Mouse (Mus musculus) megakaryocyte, adult 5-6 weeks (primary cell): Measurements from ENCODE around the gene Dnmbp. TPM values are rescaled to one million over a fixed set of nuclear protein-coding genes. Genes with fewer than 3 reads are reported as not detected.

ENCODE experiments used
- ATAC-seq: 2 replicates; pipeline ENCODE4 v1.8.0; 2016; ENCODE audit warnings: mild to moderate bottlenecking, inconsistent platforms; ENCODE audit not compliant: poor library complexity, severe bottlenecking
- total RNA-seq, 2 experiments: library from RNA; stranded (forward) in 1 of 2; stranded (reverse) in 1 of 2; fragments of 153-499, 151-499 nt in 1 of 2; fragments of 221-1000, 200-1000 nt in 1 of 2; gene quantifications; 2 replicates each; pipeline versions ENCODE4 v1.2.3 to v1.2.4; 2015 to 2017

Dnmbp gene
- total RNA-seq, 2 experiments from 2014 or later, result 5.4 to 9.7 TPM

DNA sequence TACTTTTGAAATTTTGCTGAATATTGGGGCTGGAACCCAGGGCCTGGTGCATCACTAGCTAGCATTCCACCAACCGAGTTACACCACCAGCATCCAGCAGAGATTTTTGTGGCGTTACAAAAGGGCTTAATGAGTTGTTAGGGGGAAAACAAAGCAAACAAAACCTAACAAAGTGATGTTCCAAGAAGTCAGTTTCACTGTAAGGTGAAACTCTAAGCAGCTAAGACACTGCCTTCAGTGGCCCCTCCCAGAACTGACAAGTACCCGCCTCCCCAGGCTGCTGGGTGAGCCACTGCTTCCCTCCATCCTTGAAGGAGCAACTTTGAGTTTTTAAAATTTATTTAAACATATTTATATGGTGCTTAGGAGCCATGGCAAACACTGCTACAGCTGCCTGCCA is 59.6 kb downstream of the Dnmbp start:
- peak; percentile 25; the same call in 1 of the 2 replicates for ATAC-seq

DNA sequence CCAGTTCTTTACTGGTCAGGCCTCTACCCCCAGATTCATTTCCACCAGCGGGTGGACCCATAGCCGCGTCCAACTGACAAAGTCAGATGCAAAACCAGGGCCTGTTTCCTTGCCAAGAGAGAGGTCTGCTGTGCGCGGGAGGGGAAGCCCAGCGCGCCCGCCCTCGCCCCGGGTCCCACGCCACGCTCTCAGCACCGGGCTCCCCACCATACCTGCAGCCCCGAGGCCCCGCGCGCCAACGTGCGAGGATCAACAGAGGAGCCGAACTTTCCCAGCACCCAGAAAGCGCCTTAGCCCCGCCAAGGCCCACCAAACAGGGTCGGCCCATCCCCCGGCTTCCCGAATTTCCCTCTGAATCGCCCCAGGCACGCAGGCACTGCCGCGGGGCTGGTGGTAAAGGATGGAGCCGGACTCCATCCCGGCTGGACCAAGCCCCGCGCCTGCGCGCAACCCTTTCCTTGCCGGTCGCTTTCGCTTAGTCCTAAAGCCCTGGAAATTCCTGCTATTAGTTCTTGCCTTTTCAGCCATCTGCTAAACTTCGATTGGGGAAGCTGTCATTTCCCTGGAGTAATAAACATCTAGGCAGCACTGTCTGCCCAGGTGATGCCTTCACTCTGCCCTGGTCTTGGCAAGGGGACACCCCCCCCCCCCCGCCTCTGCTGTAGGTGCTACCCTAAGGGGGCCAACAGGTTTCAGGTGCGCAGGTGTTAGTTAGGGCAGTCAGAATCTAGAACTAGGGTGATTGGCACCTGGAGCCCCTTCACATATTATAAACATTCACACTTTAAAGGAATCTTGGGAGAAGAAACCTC is 60.4 kb downstream of the Dnmbp start:
- peak; percentile 50 for ATAC-seq

DNA sequence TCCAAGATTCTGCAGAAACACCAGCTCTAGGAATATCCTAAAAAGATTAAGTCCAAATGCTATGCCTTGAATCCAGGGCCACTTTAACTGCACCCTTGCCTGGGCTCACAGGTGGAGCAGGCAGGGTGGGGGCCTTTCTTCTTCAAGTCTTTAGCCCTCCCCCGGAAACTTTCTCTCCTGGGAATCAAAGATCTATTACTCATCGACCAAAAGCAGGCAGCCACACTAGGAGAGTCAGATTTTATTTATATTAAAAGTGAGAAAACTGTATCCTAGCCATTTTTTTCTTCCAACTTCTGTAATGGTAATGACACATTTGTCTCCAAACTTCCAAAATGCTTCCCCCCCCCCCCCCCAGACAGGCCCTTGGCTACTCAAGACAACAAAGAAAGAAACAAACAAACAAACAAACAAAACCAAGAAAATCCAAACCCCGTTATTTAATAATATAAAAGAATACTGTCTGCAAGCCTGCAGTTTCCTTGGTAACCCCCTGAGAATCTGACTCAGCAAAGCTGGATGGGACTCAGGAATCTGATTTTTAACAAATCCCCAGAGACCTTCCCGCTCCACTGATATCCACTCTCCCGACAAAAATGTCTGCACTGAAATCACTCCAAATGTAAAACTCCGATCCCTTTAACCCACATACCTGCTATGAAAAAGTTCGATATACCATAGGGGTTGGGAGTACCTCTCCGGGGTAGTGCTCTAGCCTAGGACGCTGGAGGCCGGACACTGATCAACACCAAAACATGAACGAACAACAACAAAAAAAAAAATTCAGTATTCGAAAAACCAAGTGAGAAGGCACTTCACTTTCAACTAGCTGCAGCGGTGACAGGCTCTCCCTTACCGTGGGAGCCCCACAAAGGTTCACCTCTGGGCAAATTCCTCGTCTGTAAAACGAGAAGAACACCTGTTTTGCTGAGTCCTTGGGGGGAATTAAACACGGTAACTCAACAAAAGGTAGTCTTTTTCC is 61.6 kb downstream of the Dnmbp start:
- no peak for ATAC-seq

DNA sequence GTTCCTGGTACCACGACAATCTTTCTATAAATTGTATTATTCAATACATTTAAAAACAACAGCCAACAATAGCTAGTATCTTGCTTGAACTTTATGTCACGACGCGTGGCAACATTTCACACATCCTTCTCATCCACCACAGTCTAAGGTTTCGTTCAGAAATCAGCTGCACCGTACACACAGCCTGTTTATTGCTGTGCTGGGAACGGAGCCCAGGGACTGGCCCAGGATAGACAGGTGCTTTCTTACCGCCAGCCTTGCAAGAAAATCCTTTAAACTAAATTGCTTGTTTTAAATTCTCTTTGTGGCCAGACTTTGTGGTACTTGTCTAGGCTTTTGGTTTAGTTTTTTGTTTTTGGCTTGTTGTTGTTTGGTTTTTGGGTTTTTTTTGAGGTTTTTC is 62.6 kb downstream of the Dnmbp start:
- ATAC-seq, result no peak

- ATAC-seq, result no peak
Measured at GRCm38 (mm10) chr19:43875996-43876395, 64.0 kb downstream of the Dnmbp start.

DNA sequence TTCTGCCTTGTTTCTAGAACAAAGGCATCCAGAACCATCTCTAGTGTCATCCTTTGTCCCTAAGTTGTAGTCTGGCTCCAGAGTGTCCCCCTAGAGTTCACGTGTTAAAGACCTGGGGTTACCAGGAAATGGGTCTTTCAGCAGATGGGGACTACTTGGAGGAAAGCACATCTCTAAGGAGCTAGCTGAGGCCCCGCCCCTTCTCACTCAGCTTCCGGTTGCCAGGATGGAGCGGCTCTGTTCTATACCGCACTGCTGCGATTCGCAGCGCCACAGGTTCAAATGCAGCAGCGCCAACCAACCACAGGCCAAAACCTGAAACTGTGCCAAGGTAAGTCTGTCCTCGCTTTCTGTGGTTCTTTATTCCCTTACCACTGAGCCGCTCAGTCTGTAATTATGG is 65.6 kb downstream of the Dnmbp start:
- ATAC-seq, result no peak

GRCm38 (mm10) chr19:43870418-43870817 is 69.6 kb downstream of the Dnmbp start:
- no peak for ATAC-seq

DNA sequence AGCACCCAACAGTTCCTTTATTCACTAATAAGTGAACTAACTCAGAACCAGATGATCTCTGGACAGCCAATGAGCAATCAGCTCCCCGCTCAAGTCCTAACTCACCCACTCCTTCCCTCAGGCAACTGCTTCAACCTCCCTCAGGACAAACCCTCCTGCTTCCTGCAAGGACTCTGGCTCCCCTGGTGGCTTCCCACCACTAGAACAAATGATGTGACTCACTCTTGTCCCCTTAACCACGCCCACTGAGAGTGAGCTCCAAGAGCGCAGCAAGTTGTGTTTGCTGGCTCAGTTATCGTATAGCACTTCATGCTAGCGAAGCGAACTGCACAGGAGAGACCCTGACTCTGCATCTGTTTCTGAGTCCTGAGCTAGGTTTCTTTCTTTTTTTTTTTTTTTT is 82.6 kb downstream of the Dnmbp start:
- ATAC-seq, result no peak

DNA sequence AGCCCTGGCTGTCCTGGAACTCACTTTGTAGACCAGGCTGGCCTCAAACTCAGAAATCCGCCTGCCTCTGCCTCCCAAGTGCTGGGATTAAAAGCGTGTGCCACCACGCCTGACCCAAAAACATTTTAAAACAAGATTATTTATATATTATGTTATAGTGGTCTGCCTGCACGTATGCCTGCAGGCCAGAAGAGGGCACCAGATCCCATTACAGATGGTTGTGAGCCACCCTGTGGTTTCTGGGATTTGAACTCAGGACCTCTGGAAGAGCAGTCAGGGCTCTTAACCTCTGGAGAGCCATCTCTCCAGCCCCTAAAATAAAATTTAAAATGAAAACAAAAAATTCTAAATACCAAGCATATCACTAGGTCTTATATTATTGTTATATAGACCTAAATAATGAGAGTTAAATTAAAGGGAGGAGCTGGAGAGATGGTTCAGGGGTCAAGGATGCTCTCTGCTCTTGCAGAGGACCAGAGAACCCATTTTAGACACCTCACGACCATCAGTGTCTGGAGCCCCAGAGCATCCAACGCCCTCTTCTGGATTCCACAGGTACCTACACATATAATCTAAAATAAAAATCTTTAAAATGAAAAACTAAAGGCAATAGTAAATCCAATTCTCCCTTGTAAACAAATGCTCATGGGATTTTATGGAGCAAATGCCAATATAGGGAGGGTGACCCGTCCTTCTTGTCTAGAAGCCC is 87.0 kb downstream of the Dnmbp start:
- ATAC-seq, result no peak

- ATAC-seq, result peak; percentile 84
Measured at GRCm38 (mm10) chr19:43851996-43852630, 87.9 kb downstream of the Dnmbp start.

- ATAC-seq, result no peak
Measured at GRCm38 (mm10) chr19:43850026-43850425, 90.0 kb downstream of the Dnmbp start.

DNA sequence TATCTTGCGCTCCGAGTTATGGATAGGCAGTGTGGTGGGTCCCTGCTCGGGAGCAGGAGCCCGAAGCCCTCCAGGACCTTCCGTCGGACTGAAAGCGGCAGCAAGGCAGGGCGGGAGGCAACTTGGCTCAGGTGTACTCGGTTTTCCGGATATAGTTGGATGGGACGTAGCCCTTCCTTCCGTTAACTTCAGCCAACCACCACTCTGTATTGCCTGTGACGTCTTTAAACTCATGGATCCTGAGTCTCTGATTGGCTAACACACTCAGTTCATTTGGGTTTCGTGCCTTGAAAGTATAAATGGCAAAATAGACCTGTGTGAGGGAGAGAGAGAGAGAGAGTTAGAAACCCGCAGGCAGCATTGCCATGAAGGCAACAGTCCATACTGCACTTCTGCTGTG is 92.0 kb downstream of the Dnmbp start:
- no peak for ATAC-seq

GRCm38 (mm10) chr19:43847056-43847455 is 92.9 kb downstream of the Dnmbp start:
- ATAC-seq, result no peak

- no peak for ATAC-seq
Measured at GRCm38 (mm10) chr19:43845331-43845908, 94.6 kb downstream of the Dnmbp start.

DNA sequence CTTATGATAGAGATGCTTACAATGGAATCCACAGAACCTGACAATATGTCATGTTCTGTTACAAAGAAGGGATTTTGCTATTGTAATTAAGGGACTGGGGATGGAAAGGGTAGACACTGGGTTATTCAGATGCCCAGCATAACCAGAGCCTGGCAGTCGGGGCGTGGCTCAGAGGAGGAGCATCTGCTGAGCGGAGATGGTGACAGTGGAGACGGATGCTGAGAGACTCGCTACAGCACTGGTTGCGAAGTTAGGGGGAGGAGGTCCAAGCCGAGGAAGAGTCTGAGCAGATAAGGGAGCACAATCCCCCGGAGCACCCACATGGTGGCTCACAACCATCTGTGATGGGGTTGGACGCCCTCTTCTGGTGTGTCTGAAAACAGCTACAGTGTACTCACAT is 96.8 kb downstream of the Dnmbp start:
- ATAC-seq, result peak; percentile 79

- ATAC-seq, result peak; percentile 88
Measured at GRCm38 (mm10) chr19:43832425-43833069, 107.4 kb downstream of the Dnmbp start.

GRCm38 (mm10) chr19:43826855-43827254 is 113.1 kb downstream of the Dnmbp start:
- no peak for ATAC-seq

- peak; percentile 75 for ATAC-seq
Measured at GRCm38 (mm10) chr19:43815661-43816414, 124.2 kb downstream of the Dnmbp start.

DNA sequence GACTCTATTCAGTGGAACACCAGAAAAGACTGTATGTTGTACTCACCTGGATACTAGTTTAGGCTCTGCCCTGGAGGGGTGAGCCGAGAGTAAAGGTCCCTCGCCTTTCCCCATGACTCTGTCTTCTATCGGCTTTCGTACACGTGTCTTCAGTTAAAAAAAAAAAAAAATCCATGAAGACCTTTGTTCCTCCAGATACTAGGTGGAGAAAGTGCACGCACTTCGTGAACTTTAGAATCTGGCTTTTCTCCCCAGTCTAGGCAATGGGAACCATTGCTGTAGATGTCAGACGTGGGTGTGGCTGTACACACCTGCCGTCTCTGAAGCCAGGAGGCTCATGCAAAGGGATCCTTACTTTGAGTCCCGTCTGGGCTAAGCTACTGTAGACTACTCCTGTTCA is 126.7 kb downstream of the Dnmbp start:
- no peak for ATAC-seq
